Mouse (Mus musculus) adrenal gland, postnatal 36 days (tissue): ENCODE results near the gene Ugt2b1. TPM values are rescaled to one million over a fixed set of nuclear protein-coding genes. Genes with fewer than 3 reads are reported as not detected.
"Not testable (repeated sequence)": the region's sequence is repeated elsewhere in the genome, so short reads cannot be mapped to it uniquely, and the experiment has no call there.

Experiments
- DNase-seq, 2 experiments: peaks; one replicate each; pipeline ENCODE4 v3.0.0; 2021; ENCODE audit warnings: mixed read lengths in 1 of 2
- long read RNA-seq, 2 experiments: library from polyadenylated mRNA; stranded (forward); transcript quantifications; one replicate each; pipeline ENCODE4 v2.0.0; 2021; ENCODE audit warnings: borderline sequencing depth in 2 of 2
- total RNA-seq, 2 experiments: library from RNA; stranded (reverse); gene quantifications; 2 replicates each; pipeline ENCODE4 v1.2.3; 2021

The Ugt2b1 gene
- under 1 TPM in 1 of 2 experiments, not detected in 1; 0.23 TPM for total RNA-seq
- long read RNA-seq, experiment 1: 0 reads
- long read RNA-seq, experiment 2, partial matches to known transcripts: 0 of 1 reads
- long read RNA-seq, experiment 2, other reads (novel, unspliced or antisense): 0 of 1 reads

DNA sequence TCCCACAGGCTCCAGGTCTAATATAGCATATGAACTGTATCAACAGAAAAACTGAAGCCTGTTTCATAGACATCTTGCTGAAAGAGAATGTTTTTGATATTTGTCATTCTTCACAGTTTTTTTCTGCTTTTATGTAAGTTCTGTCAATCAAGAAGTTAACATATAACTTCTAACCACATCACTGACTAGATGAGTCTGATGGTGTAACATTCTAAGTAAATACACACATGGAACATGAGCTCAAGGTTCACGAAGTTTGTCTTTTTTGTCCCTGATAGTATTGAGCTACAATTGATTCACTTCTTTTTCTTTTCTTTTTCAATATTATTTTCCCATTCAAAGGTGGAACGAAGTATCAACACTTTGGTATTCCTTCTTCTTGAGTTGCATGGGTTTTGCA lies at the start of gene Ugt2b1:
Gene Ugt2b1 (minus strand): TSS at position 105 of the 400 bp plus-strand sequence.
- no peak for DNase-seq

DNA sequence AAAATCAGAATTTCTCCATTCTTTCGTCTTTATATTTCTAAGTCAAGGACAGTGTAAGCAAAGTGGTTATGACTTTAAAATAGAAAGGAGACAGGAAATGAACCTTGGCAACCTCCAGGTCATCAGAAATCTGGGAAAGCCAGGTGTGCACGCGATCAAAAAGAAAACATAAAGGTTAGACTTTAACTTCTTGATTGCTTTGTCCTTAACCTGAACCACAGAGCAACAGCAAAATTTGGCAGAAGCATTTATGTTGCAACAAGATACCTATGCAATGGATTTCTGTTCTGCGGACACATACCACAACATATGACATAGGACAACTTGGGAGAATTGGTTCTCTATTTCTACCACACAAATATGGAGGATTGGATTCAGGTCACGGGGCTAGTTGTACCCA lies 40.9 kb upstream of the Ugt2b1 start:
- not testable (repeated sequence) for DNase-seq

GRCm38 (mm10) chr5:86962849-86963248 lies 36.5 kb upstream of the Ugt2b1 start:
- not testable (repeated sequence) for DNase-seq

DNA sequence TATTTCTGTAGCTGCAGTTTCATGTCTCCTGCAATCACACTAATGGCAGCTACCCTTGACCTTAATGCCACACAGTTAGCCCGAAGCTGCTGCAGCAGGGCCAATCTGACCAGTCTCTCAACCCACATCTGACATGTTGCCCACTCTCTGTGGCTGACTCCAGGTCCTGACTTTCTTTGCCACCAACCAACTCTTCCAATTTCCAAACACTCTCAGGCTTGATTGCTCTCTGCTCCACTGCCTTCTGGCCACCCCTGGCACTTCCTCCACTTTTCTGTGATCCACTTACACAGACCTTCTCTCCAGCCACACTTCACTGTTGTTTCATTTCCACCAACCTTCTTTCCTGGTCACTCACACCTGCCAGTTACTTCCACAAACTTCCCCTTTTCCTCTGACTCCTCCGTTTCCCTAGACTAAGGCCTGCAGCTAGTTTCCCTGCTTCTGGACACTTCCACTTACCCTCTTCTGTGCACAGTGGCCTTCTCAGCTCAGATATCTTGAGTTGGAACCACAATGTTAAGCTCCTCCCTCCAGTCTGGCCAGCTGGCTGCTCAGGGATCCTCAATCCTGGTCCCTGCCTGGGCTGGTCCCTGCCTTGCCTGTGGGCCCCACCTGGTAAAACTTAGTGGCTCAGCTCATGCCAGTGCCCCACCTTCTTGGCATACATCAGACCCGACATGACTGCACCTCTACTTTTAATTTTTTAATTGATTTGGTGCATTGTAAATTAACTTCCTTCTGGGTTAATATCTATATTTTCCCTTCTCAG lies 35.4 kb upstream of the Ugt2b1 start:
- DNase-seq: peak; percentile 1 to 19

DNA sequence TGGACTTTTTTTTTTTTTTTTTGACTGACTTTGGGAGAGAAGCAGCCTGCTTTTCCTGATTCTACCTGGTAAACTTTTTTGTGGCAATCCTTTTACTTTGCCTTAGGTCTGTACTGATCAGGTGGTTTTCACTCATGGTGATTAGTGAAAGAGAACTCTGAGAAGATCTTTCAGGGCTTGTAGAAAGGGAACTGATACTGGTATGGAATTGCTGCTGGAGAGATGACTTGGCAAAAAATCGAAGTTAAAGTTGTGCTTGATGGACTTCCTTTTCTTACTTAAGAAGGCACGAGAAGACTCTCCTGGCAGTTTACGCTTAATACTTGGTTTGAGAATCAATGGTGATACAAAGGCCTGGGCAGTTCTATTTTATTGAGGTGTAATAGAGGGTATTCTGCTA lies 34.2 kb upstream of the Ugt2b1 start:
- no peak for DNase-seq

DNA sequence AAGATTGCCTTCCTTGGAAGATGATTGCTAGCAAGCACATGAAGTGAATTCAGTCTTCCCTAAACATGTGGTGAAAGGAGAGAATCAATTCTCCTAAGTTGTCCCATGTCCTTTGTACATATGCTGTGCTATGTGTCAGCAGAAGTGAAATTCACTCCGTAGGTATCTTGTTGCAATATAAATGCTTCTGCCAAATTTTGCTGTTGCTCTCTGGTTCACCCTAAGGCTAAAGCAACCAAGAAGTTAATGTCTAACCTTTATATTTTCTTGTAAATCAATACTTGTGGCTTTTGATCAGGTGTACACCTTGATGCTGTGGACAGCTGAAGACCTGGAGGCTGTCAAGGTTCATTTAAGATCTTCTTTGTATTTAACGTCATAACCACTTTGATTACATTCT lies 15.8 kb upstream of the Ugt2b1 start:
- no peak for DNase-seq

DNA sequence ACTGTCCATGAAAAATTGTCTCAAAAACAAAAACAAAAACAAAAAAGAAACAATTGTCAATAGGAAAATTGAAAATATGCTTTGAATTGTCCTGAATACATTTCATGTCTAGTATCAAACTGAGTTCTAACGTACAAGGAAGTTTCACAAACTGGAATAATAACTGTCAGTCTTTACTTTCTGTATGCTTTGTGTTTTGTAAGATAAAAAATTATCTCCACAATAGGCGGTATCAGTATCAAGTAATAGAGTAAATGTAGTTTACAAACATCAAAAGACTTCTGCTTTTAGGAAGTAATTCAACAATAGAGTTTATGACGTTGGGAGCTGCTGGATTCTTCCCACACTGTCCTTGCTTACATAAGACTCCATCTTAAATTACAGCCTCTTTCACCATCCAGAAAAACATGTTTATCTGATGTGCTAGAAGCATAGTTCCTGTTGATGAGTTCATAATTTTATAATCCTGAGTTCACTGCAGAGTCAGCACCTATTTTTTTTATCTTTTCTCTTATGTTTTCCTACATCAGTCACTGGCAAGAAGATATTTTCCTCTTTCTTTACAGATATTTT lies 5.6 kb downstream of the Ugt2b1 start:
- DNase-seq: no peak

GRCm38 (mm10) chr5:86911357-86912099 lies 14.8 kb downstream of the Ugt2b1 start:
- no peak for DNase-seq

DNA sequence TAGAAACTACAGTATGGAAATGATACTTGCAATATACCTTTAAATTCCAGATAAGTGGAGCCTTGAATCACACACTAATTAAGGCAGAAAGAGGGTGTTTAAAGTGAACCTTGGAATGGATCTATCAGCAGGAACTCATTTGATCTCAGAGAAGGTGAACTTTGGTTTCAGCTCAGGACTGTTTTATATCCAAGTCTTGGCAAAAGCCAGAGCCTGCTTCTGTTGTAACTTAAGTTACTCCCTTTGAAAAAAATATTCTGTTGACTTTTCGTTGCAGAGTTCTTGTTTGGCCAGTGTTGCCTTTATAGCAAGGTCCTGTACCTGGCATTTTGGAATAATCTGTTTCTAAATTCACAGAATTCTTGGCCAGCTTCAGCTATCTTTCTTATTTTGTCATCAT lies 15.6 kb downstream of the Ugt2b1 start:
- DNase-seq: no peak

DNA sequence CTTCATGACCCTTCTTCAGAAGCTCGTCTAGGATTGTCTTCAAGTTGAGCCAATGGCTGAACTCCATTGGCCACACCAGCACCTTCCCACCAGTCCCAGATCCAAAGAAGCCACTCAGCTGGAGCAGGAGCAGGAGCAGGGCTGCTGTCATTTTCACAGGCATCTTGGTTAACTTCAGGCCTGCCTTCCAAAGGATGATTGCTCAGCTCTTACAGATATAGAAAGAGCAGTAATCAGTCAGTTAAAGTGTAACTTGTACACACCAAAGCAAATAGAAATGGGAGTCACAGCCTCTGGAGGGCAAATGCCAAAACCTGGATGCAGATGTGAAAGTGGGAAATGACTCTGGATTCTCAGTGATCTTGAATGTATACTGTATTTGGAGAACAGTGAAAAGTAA lies 19.6 kb downstream of the Ugt2b1 start, which contains the start of gene Ugt2b34:
Gene Ugt2b34 (minus strand): TSS at position 180 of the 400 bp plus-strand sequence.
- DNase-seq: no peak

GRCm38 (mm10) chr5:86889933-86890332 lies 36.4 kb downstream of the Ugt2b1 start:
- DNase-seq: no peak

DNA sequence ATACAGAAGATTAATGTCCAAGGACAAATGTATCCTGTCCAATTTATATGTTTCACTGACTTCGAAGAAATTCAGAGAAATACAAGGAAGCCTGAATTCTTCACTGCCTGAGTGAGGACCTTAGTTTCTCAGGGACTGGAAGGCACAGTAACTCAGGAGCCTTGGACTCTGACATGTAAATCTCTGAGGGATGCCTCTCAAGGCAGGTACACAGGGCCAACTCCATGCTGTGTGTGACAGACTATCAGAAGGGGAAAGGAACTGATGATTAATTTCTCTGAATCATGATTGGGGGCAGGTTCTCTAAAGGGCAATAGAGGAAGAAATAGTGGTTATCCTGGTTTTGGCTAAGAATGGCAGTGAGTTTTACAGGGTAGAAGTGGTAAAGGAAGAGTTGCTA lies 37.9 kb downstream of the Ugt2b1 start:
- DNase-seq: no peak

- DNase-seq: no peak
These were observed 39.2 kb downstream of the Ugt2b1 start for GRCm38 (mm10) chr5:86887081-86887480.

DNA sequence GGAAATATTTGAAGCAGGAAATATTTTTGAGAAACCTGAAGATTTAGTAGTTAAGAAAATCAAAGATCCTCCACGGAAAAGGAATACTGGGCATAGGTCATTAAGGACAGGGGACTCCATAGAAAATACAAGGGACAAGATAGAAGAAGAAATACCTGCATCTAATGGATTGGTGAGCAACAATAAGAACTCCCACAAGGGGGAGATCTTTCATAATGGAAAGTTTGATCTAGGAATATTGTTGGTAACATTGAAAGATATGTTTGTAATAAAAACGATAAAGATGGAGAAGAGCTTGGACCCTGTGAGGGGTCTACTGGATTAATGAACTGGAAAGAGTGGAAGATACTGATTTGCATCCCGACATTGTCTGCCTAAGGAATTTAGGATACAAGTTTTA lies 39.7 kb downstream of the Ugt2b1 start:
- no peak for DNase-seq

DNA sequence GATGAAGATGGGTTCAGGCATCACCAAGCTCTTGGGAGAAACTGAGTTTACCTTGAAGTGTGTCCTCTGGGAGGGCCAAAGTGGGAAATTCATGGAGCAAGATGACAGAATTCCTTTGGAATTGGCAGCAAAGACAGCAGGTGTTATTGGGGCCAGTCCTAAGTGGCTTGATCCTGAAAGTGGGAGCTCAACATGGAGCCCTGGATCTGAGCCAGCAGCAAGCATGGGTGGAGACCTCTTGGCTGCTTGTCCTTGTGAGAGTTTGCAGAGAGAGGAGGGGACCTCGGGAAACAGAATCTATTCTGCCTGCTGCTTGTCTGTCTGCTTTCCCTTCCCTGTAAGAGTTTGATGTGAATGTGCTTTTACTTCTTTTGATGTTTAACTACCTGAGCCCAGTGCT lies 54.5 kb downstream of the Ugt2b1 start:
- peak in 1 of 2 experiments; percentile 1 for DNase-seq

Other genes with a start within 250 kb of the Ugt2b1 start
- not detected for gene Tmprss11e, start 180.7 kb downstream of the Ugt2b1 start, total RNA-seq
- 10 to 100 TPM; 51.5 to 62.0 TPM for gene Ythdc1, start 122.3 kb downstream of the Ugt2b1 start, total RNA-seq
- under 1 TPM in 1 of 2 experiments, not detected in 1; 0.10 TPM for gene Ugt2b34, start 19.6 kb downstream of the Ugt2b1 start, total RNA-seq
- gene Ugt2b35, start 74.3 kb upstream of the Ugt2b1 start, total RNA-seq: not detected
- gene Ugt2b36, start 166.0 kb upstream of the Ugt2b1 start, total RNA-seq: not detected
- under 1 TPM in 1 of 2 experiments, not detected in 1; 0.17 TPM for gene Ugt2b5, start 213.8 kb upstream of the Ugt2b1 start, total RNA-seq